ENCODE assay signal across 18 mouse cellular contexts in the genomic region with DNA sequence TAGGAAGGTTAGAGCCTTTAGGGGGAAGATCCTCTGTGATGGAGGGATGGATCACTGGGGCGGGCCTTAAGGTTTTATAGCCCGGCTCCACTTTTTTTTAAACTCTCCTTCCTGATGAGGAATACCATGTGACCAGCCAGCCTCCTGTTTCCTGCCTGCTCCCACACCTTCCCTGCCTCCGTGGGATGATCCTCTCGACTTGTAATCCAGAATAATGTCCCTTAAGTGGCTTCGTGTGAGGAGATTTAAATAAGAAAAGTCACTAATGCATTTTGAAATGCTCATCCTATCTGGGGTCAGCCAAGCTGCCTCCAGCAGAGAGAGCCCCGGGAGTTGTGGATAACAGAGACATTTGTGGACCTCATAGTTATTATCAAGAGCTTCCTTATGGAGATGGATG.
"Had no signal": no experiment of that assay in that cellular context is flagged by ENCODE, and none has a peak within 500 bp of the region (broad histone marks: within the 10 kb centered on the region; RNA-seq: fewer than 3 reads in every experiment).

No protein-coding gene starts in this region.

- ATAC-seq: liver, postnatal 0 days; lung, postnatal 0 days; midbrain, embryonic 13.5 days; midbrain, embryonic 15.5 days had no signal

- H3K27me3 ChIP-seq: stomach, embryonic 15.5 days had no signal

- H3K36me3 ChIP-seq: lung, embryonic 15.5 days; midbrain, embryonic 13.5 days; midbrain, embryonic 15.5 days; neural tube, embryonic 12.5 days; stomach, embryonic 15.5 days had no signal

- H3K27ac ChIP-seq: lung, embryonic 15.5 days; macrophage; midbrain, embryonic 13.5 days; midbrain, embryonic 15.5 days; neural tube, embryonic 12.5 days; stomach, embryonic 15.5 days; stomach, postnatal 0 days had no signal

- H3K4me2 ChIP-seq: lung, embryonic 15.5 days; midbrain, embryonic 11.5 days; midbrain, embryonic 13.5 days; midbrain, embryonic 15.5 days; neural tube, embryonic 12.5 days; stomach, embryonic 15.5 days had no signal

- H3K9me3 ChIP-seq: lung, embryonic 15.5 days; midbrain, embryonic 13.5 days; midbrain, embryonic 15.5 days; neural tube, embryonic 12.5 days; stomach, embryonic 15.5 days had no signal

- DNase-seq: liver, postnatal 0 days; lung, adult 2 months; lung, postnatal 14 days; lung, postnatal 36 days; right cerebral cortex, postnatal 14 days; thymus, adult 2 months; thymus, postnatal 25 days; thymus, postnatal 4 days had no signal

- H3K9ac ChIP-seq: liver, postnatal 0 days; lung, embryonic 15.5 days; midbrain, embryonic 13.5 days; midbrain, embryonic 15.5 days; neural tube, embryonic 12.5 days; stomach, embryonic 15.5 days had no signal

- H3K4me3 ChIP-seq: lung, embryonic 15.5 days; megakaryocyte, embryonic 14.5 days; midbrain, embryonic 13.5 days; midbrain, embryonic 15.5 days; neural tube, embryonic 12.5 days; stomach, embryonic 15.5 days had no signal
